Mouse (Mus musculus): ENCODE measurements around the gene Slc5a3.

GRCm38 (mm10) chr16:92134148-92134764, 76.1 kb downstream of the Slc5a3 start:
- no peak for TF ChIP-seq CHD2 (IDR thresholded peaks at IDR 0.05; ENCODE audit: low read length)
- TF ChIP-seq ZKSCAN1 (IDR thresholded peaks at IDR 0.05; ENCODE audit: borderline replicate concordance, low read depth, low read length), result no peak
- TF ChIP-seq MAFK (IDR thresholded peaks at IDR 0.05; ENCODE audit: insufficient replicate concordance, low read length), result no peak
- TF ChIP-seq POLR2A (IDR thresholded peaks at IDR 0.05; ENCODE audit: low read depth, low read length), result no peak
- TF ChIP-seq CTCF (conservative IDR thresholded peaks at IDR 0.05 in 1 of 2, IDR thresholded peaks at IDR 0.05 in 1 of 2; ENCODE audit: low read depth in 2 of 2, low read length in 2 of 2), result no peak
- TF ChIP-seq RCOR1 (conservative IDR thresholded peaks at IDR 0.05; ENCODE audit: low read depth, low read length), result no peak
- TF ChIP-seq ELF1 (IDR thresholded peaks at IDR 0.05; ENCODE audit: low read depth, low read length), result no peak
- no peak for TF ChIP-seq NELFE (IDR thresholded peaks at IDR 0.05; ENCODE audit: low read depth, low read length)
- TF ChIP-seq NRF1 (IDR thresholded peaks at IDR 0.05; ENCODE audit: low read depth, low read length), result no peak

Data from CH12.LX (cell line).